Mouse (Mus musculus) G1E-ER4 (cell line): ENCODE measurements around the gene Sumo1. TPM values are rescaled to one million over a fixed set of nuclear protein-coding genes. Genes with fewer than 3 reads are reported as not detected.

Source experiments
- GATA1 ChIP-seq: IDR thresholded peaks from one replicate; pipeline ENCODE4 v1.8.0; 2012; ENCODE audit warnings: low read length, inconsistent platforms
- polyA plus RNA-seq: library from polyadenylated mRNA; stranded (reverse); fragments of >175 nt; gene quantifications from 2 replicates; pipeline ENCODE4 v1.2.3, GENCODE M21; 2012

The Sumo1 gene
- polyA plus RNA-seq, 1 experiment, result 169 TPM

- TF ChIP-seq GATA1, result no peak
These were observed 90.4 kb downstream of the Sumo1 start for GRCm38 (mm10) chr1:59580131-59580751.

- no peak for TF ChIP-seq GATA1
These were observed 91.3 kb downstream of the Sumo1 start for GRCm38 (mm10) chr1:59579327-59579726.

- no peak for TF ChIP-seq GATA1
These were observed 91.9 kb downstream of the Sumo1 start for GRCm38 (mm10) chr1:59578770-59579169.

GRCm38 (mm10) chr1:59574262-59575187, 96.1 kb downstream of the Sumo1 start:
- TF ChIP-seq GATA1, result no peak

GRCm38 (mm10) chr1:59573843-59574242, 96.8 kb downstream of the Sumo1 start:
- no peak for TF ChIP-seq GATA1

GRCm38 (mm10) chr1:59571502-59571901, 99.1 kb downstream of the Sumo1 start:
- TF ChIP-seq GATA1, result no peak

GRCm38 (mm10) chr1:59570767-59571166, 99.9 kb downstream of the Sumo1 start:
- peak; percentile 10 for TF ChIP-seq GATA1

- no peak for TF ChIP-seq GATA1
These were observed 101.3 kb downstream of the Sumo1 start for GRCm38 (mm10) chr1:59569301-59569700.

GRCm38 (mm10) chr1:59568283-59568682, 102.4 kb downstream of the Sumo1 start:
- no peak for TF ChIP-seq GATA1

- no peak for TF ChIP-seq GATA1
These were observed 103.1 kb downstream of the Sumo1 start for GRCm38 (mm10) chr1:59567521-59567920.

GRCm38 (mm10) chr1:59566926-59567325, 103.7 kb downstream of the Sumo1 start:
- TF ChIP-seq GATA1, result no peak

GRCm38 (mm10) chr1:59566281-59566680, 104.4 kb downstream of the Sumo1 start:
- no peak for TF ChIP-seq GATA1

- TF ChIP-seq GATA1, result no peak
These were observed 104.8 kb downstream of the Sumo1 start for GRCm38 (mm10) chr1:59565804-59566203.

GRCm38 (mm10) chr1:59563581-59563980, 107.1 kb downstream of the Sumo1 start:
- no peak for TF ChIP-seq GATA1

GRCm38 (mm10) chr1:59553708-59554107, 116.9 kb downstream of the Sumo1 start:
- TF ChIP-seq GATA1, result no peak

- no peak for TF ChIP-seq GATA1
These were observed 119.6 kb downstream of the Sumo1 start for GRCm38 (mm10) chr1:59550996-59551395.

GRCm38 (mm10) chr1:59550227-59550626, 120.4 kb downstream of the Sumo1 start:
- no peak for TF ChIP-seq GATA1
